8 mouse cellular contexts compared by ENCODE assay signal in genomic region chr4:138426778-138427705, GRCm38 (mm10). TPM values are rescaled to one million over a fixed set of nuclear protein-coding genes. Genes with fewer than 3 reads are reported as not detected.
A peak's percentile ranks its signal among the peaks of the same experiment; 100 is the strongest.
DNase-seq lines count a peak whose midpoint lies in the region; ATAC-seq and TF ChIP-seq lines count a peak whose summit lies in the region.

No protein-coding gene starts in this region.

- no peaks in the 10 kb centered on the region for H3K36me3 ChIP-seq in embryonic facial prominence, embryonic 10.5 days (replicated peaks)
- no peaks in the 10 kb centered on the region for H3K36me3 ChIP-seq in limb, embryonic 11.5 days (ENCODE audit: control insufficient read depth, insufficient read depth, low read length)
- H3K36me3 ChIP-seq in midbrain, postnatal 0 days (ENCODE audit: insufficient read depth, low read length) = no peaks in the 10 kb centered on the region

- DNase-seq in A20 (ENCODE audit: low read depth, low spot score) = peak; percentile 64
- DNase-seq in adrenal gland, postnatal 25 days = peak; percentile 87
- peak; percentile 81 for DNase-seq in embryonic facial prominence, embryonic 10.5 days (ENCODE audit: low spot score)
- peak; percentile 77 to 90 for DNase-seq in kidney, adult 8-10 months
- DNase-seq in limb, embryonic 11.5 days (ENCODE audit: low spot score) = peak; percentile 89
- peak; percentile 85 for DNase-seq in midbrain, postnatal 0 days (ENCODE audit: low spot score)
- DNase-seq in spleen, postnatal 10 days (ENCODE audit: low spot score in 2 of 2) = peak; percentile 43 to 81

- H3K4me1 ChIP-seq in embryonic facial prominence, embryonic 10.5 days = no peaks in the 10 kb centered on the region
- no peaks in the 10 kb centered on the region for H3K4me1 ChIP-seq in limb, embryonic 11.5 days (ENCODE audit: control insufficient read depth, insufficient read depth, low read length)
- H3K4me1 ChIP-seq in midbrain, postnatal 0 days (ENCODE audit: insufficient read depth, low read length) = no peaks in the 10 kb centered on the region

- H3K27me3 ChIP-seq in embryonic facial prominence, embryonic 10.5 days (replicated peaks; ENCODE audit: low read depth, poor library complexity, severe bottlenecking) = 0 out of 2 replicates have a peak, but pooled peaks cover 10% of the 10 kb centered on the region
- no peaks in the 10 kb centered on the region for H3K27me3 ChIP-seq in limb, embryonic 11.5 days (ENCODE audit: control insufficient read depth, insufficient read depth, low read length)
- no peaks in the 10 kb centered on the region for H3K27me3 ChIP-seq in midbrain, postnatal 0 days (ENCODE audit: insufficient read depth, low read length)

- H3K4me2 ChIP-seq in limb, embryonic 11.5 days (ENCODE audit: low read depth, severe bottlenecking) = no peak overlapping the region
- no peak overlapping the region for H3K4me2 ChIP-seq in midbrain, postnatal 0 days (ENCODE audit: low read depth, low read length, poor library complexity, severe bottlenecking)

- no peak overlapping the region for H3K9ac ChIP-seq in limb, embryonic 11.5 days (ENCODE audit: low read length)
- H3K9ac ChIP-seq in midbrain, postnatal 0 days (replicated peaks; ENCODE audit: low read length, poor library complexity, severe bottlenecking) = no peak overlapping the region

- peak; percentile 89 for ATAC-seq in granulocyte monocyte progenitor cell, adult 5-6 weeks (replicated peaks; ENCODE audit: poor library complexity, severe bottlenecking)
- ATAC-seq in limb, embryonic 11.5 days (ENCODE audit: insufficient number of reproducible peaks, low FRiP score, low TSS enrichment, low read depth) = no peak
- ATAC-seq in midbrain, postnatal 0 days (ENCODE audit: low FRiP score) = peak; percentile 47; the same call in 1 of the 2 replicates

- no peak overlapping the region for H3K27ac ChIP-seq in embryonic facial prominence, embryonic 10.5 days (replicated peaks)
- H3K27ac ChIP-seq in limb, embryonic 11.5 days (replicated peaks; ENCODE audit: low read depth, low read length) = no peak overlapping the region
- H3K27ac ChIP-seq in midbrain, postnatal 0 days (ENCODE audit: low read depth, low read length) = no peak overlapping the region

- no peak overlapping the region for H3K4me3 ChIP-seq in embryonic facial prominence, embryonic 10.5 days
- no peak overlapping the region for H3K4me3 ChIP-seq in limb, embryonic 11.5 days (ENCODE audit: low read depth, low read length)
- H3K4me3 ChIP-seq in midbrain, postnatal 0 days (ENCODE audit: low read depth, low read length) = no peak overlapping the region

- peak; percentile 98 for TF ChIP-seq CTCF in midbrain, postnatal 0 days (IDR thresholded peaks at IDR 0.05)

- H3K9me3 ChIP-seq in embryonic facial prominence, embryonic 10.5 days = no peaks in the 10 kb centered on the region
- H3K9me3 ChIP-seq in limb, embryonic 11.5 days (ENCODE audit: control insufficient read depth, low read length) = no peaks in the 10 kb centered on the region
- no peaks in the 10 kb centered on the region for H3K9me3 ChIP-seq in midbrain, postnatal 0 days (ENCODE audit: low read length)

- WGBS in embryonic facial prominence, embryonic 10.5 days = 42% methylated on average over 22 of the region's 22 CpGs
- 42% methylated on average over 22 of the region's 22 CpGs for WGBS in limb, embryonic 11.5 days
- 41% methylated on average over 22 of the region's 22 CpGs for WGBS in midbrain, postnatal 0 days

RNA-seq across cellular contexts. Expression of gene Mul1, which starts 7.4 kb away (rescaled TPM):
- total RNA-seq in adrenal gland, postnatal 25 days (2021) = 26.7 and 50.4 TPM in 2 replicates
- 19.7 and 20.8 TPM in 2 replicates for polyA plus RNA-seq in embryonic facial prominence, embryonic 10.5 days (2016; fragmentation: Nextera tagmentation; extraction: Ambion mirVana)
- total RNA-seq in granulocyte monocyte progenitor cell, adult 5-6 weeks (2014; fragmentation: Nextera tagmentation) = 7.4 and 10.1 TPM in 2 replicates
- total RNA-seq in granulocyte monocyte progenitor cell, adult 5-6 weeks (2017) = 7.6 and 8.7 TPM in 2 replicates
- polyA plus RNA-seq in limb, embryonic 11.5 days (2014; fragmentation: Nextera tagmentation; extraction: Ambion mirVana) = 19.6 and 21.6 TPM in 2 replicates
- total RNA-seq in midbrain, postnatal 0 days (2014; rRNA removed) = 32.6 and 35.2 TPM in 2 replicates
- polyA plus RNA-seq in midbrain, postnatal 0 days (2015; fragmentation: Nextera tagmentation; extraction: Ambion mirVana) = 17.6 and 19.2 TPM in 2 replicates

RNA-seq across cellular contexts. Expression of gene Camk2n1, which starts 27.1 kb away (rescaled TPM):
- total RNA-seq in adrenal gland, postnatal 25 days (2021) = 24.8 and 26.3 TPM in 2 replicates
- polyA plus RNA-seq in embryonic facial prominence, embryonic 10.5 days (2016; fragmentation: Nextera tagmentation; extraction: Ambion mirVana) = 1.1 and 1.2 TPM in 2 replicates
- not detected in 2 replicates for total RNA-seq in granulocyte monocyte progenitor cell, adult 5-6 weeks (2014; fragmentation: Nextera tagmentation)
- not detected in 2 replicates for total RNA-seq in granulocyte monocyte progenitor cell, adult 5-6 weeks (2017)
- 0.99 and 1.0 TPM in 2 replicates for polyA plus RNA-seq in limb, embryonic 11.5 days (2014; fragmentation: Nextera tagmentation; extraction: Ambion mirVana)
- 50.9 and 55.6 TPM in 2 replicates for total RNA-seq in midbrain, postnatal 0 days (2014; rRNA removed)
- 25.0 and 29.2 TPM in 2 replicates for polyA plus RNA-seq in midbrain, postnatal 0 days (2015; fragmentation: Nextera tagmentation; extraction: Ambion mirVana)

RNA-seq across cellular contexts. Expression of gene Fam43b, which starts 30.7 kb away (rescaled TPM):
- 2.9 and 3.1 TPM in 2 replicates for total RNA-seq in adrenal gland, postnatal 25 days (2021)
- 0.13 TPM in 1 of 2 replicates, not detected in the other for polyA plus RNA-seq in embryonic facial prominence, embryonic 10.5 days (2016; fragmentation: Nextera tagmentation; extraction: Ambion mirVana)
- not detected in 2 replicates for total RNA-seq in granulocyte monocyte progenitor cell, adult 5-6 weeks (2014; fragmentation: Nextera tagmentation)
- total RNA-seq in granulocyte monocyte progenitor cell, adult 5-6 weeks (2017) = not detected in 2 replicates
- polyA plus RNA-seq in limb, embryonic 11.5 days (2014; fragmentation: Nextera tagmentation; extraction: Ambion mirVana) = not detected in 2 replicates
- 18.7 and 24.0 TPM in 2 replicates for total RNA-seq in midbrain, postnatal 0 days (2014; rRNA removed)
- polyA plus RNA-seq in midbrain, postnatal 0 days (2015; fragmentation: Nextera tagmentation; extraction: Ambion mirVana) = 20.1 and 21.6 TPM in 2 replicates

RNA-seq across cellular contexts. Expression of gene Cda, which starts 59.2 kb away (rescaled TPM):
- 13.8 and 20.3 TPM in 2 replicates for total RNA-seq in adrenal gland, postnatal 25 days (2021)
- 3.3 and 4.8 TPM in 2 replicates for polyA plus RNA-seq in embryonic facial prominence, embryonic 10.5 days (2016; fragmentation: Nextera tagmentation; extraction: Ambion mirVana)
- total RNA-seq in granulocyte monocyte progenitor cell, adult 5-6 weeks (2014; fragmentation: Nextera tagmentation) = not detected in 2 replicates
- total RNA-seq in granulocyte monocyte progenitor cell, adult 5-6 weeks (2017) = not detected in 2 replicates
- polyA plus RNA-seq in limb, embryonic 11.5 days (2014; fragmentation: Nextera tagmentation; extraction: Ambion mirVana) = 4.1 and 4.5 TPM in 2 replicates
- 9.1 and 9.6 TPM in 2 replicates for total RNA-seq in midbrain, postnatal 0 days (2014; rRNA removed)
- polyA plus RNA-seq in midbrain, postnatal 0 days (2015; fragmentation: Nextera tagmentation; extraction: Ambion mirVana) = 9.2 and 12.2 TPM in 2 replicates

Comparison
In these comparisons a context has a peak if more than half of its experiments do, and no peak if none do; other contexts are left out.
1. RNA of gene Camk2n1, which starts 27.1 kb away (total RNA-seq): 50.9 to 55.6 TPM in midbrain, postnatal 0 days and 24.8 to 26.3 TPM in adrenal gland, postnatal 25 days; not detected in granulocyte monocyte progenitor cell, adult 5-6 weeks; every median in the first group is over 10 times any median in the second.
2. Peak in every context shown above with its lines, with median percentiles within 50 percentile points of each other: DNase-seq.